Comparison of ENCODE assay signal across 11 mouse cellular contexts in genomic region chr17:83908811-83909210, GRCm38 (mm10).
DNase-seq lines count a peak whose midpoint lies in the region; ATAC-seq and TF ChIP-seq lines count a peak whose summit lies in the region.
"Had no signal": no experiment of that assay in that cellular context is flagged by ENCODE, and none has a peak within 500 bp of the region (broad histone marks: within the 10 kb centered on the region; RNA-seq: fewer than 3 reads in every experiment).

No protein-coding gene starts in this region.

- 84% methylated on average over 6 of the region's 6 CpGs for WGBS in stomach, embryonic 16.5 days
- WGBS in stomach, postnatal 0 days, result 75% methylated on average over 5 of the region's 6 CpGs
- 91% methylated on average over 6 of the region's 6 CpGs for WGBS in limb, embryonic 10.5 days

- H3K9ac ChIP-seq in stomach, embryonic 16.5 days (ENCODE audit: low read length), result no peak overlapping the region
- H3K9ac ChIP-seq in stomach, postnatal 0 days (ENCODE audit: low read length), result no peak overlapping the region
- H3K9ac ChIP-seq: forebrain, postnatal 0 days had no signal

- peaks cover 10% of the 10 kb centered on the region for H3K4me1 ChIP-seq in stomach, embryonic 16.5 days (ENCODE audit: control insufficient read depth, insufficient read depth, low read length)
- 0 out of 2 replicates have a peak, but pooled peaks cover 4% of the 10 kb centered on the region for H3K4me1 ChIP-seq in stomach, postnatal 0 days (replicated peaks; ENCODE audit: control insufficient read depth, insufficient read depth)
- peaks cover 50% of the 10 kb centered on the region for H3K4me1 ChIP-seq in limb, embryonic 10.5 days

- H3K27me3 ChIP-seq in stomach, embryonic 16.5 days (ENCODE audit: control insufficient read depth, insufficient read depth, low read length), result no peaks in the 10 kb centered on the region
- H3K27me3 ChIP-seq in stomach, postnatal 0 days (ENCODE audit: control insufficient read depth, insufficient read depth, low read length), result no peaks in the 10 kb centered on the region
- H3K27me3 ChIP-seq in limb, embryonic 10.5 days (ENCODE audit: low read depth, poor library complexity, severe bottlenecking), result no peaks in the 10 kb centered on the region
- H3K27me3 ChIP-seq: CH12.LX had no signal

- 0 out of 2 replicates have a peak overlapping the region, but pooled peaks have one; percentile 37 for H3K27ac ChIP-seq in stomach, embryonic 16.5 days (ENCODE audit: low read length)
- H3K27ac ChIP-seq in stomach, postnatal 0 days (replicated peaks), result no peak overlapping the region
- H3K27ac ChIP-seq in limb, embryonic 10.5 days, result peak overlapping the region; percentile 76

- TF ChIP-seq EP300 in stomach, postnatal 0 days (optimal IDR thresholded peaks at IDR 0.05), result no peak

- H3K9me3 ChIP-seq in stomach, embryonic 16.5 days (replicated peaks; ENCODE audit: control insufficient read depth, low read length), result no peaks in the 10 kb centered on the region
- no peaks in the 10 kb centered on the region for H3K9me3 ChIP-seq in stomach, postnatal 0 days (ENCODE audit: control insufficient read depth, low read length)
- H3K9me3 ChIP-seq in limb, embryonic 10.5 days (replicated peaks), result no peaks in the 10 kb centered on the region

- H3K4me3 ChIP-seq in stomach, embryonic 16.5 days (replicated peaks; ENCODE audit: low read length), result no peak overlapping the region
- H3K4me3 ChIP-seq in stomach, postnatal 0 days (ENCODE audit: low read depth, low read length), result no peak overlapping the region
- H3K4me3 ChIP-seq in limb, embryonic 10.5 days, result no peak overlapping the region

- peak; percentile 65 to 81 for DNase-seq in heart, adult 9 months (ENCODE audit: low spot score in 2 of 2)
- no peak for DNase-seq in heart, postnatal 25 days (ENCODE audit: low spot score)
- no peak for DNase-seq in stomach, postnatal 0 days (ENCODE audit: low spot score)
- DNase-seq in limb, embryonic 10.5 days (ENCODE audit: low spot score), result no peak
- no peak for DNase-seq in left cerebral cortex, postnatal 14 days (ENCODE audit: low spot score in 2 of 2)
- no peak for DNase-seq in urinary bladder, adult 2 months (ENCODE audit: low spot score)
- DNase-seq in cerebellum, postnatal 14 days, result no peak
- DNase-seq: forebrain, postnatal 0 days; lung, postnatal 14 days had no signal

- intact Hi-C loops in heart, postnatal 25 days (cut with DNase I), result no loop called here
- intact Hi-C loops in left cerebral cortex, postnatal 14 days (cut with DNase I), result loop anchor here (10.0 kb wide), 2 partner anchors 116 to 476 kb away; no protein-coding TSS in a partner anchor

- no peak for TF ChIP-seq CTCF in stomach, postnatal 0 days (IDR thresholded peaks at IDR 0.05; ENCODE audit: low read depth)

- ATAC-seq in stomach, embryonic 16.5 days (ENCODE audit: insufficient read depth, low FRiP score), result no peak
- ATAC-seq in stomach, postnatal 0 days (ENCODE audit: low FRiP score, low TSS enrichment), result no peak
- ATAC-seq: forebrain, postnatal 0 days had no signal

- no peak overlapping the region for H3K4me2 ChIP-seq in stomach, embryonic 16.5 days (ENCODE audit: low read depth, low read length)
- no peak overlapping the region for H3K4me2 ChIP-seq in stomach, postnatal 0 days (replicated peaks; ENCODE audit: low read depth)

- no peaks in the 10 kb centered on the region for H3K36me3 ChIP-seq in stomach, embryonic 16.5 days (ENCODE audit: control insufficient read depth, insufficient read depth, low read length)
- H3K36me3 ChIP-seq in stomach, postnatal 0 days (ENCODE audit: control insufficient read depth, insufficient read depth, low read length), result no peaks in the 10 kb centered on the region
- no peaks in the 10 kb centered on the region for H3K36me3 ChIP-seq in limb, embryonic 10.5 days

Comparison
In these comparisons a context has a peak if more than half of its experiments do, and no peak if none do; other contexts are left out.
1. DNase-seq: peak in heart, adult 9 months (2 of 2); none in heart, postnatal 25 days (single experiment), stomach, postnatal 0 days (single experiment), limb, embryonic 10.5 days (single experiment), left cerebral cortex, postnatal 14 days (0 of 2), urinary bladder, adult 2 months (single experiment) and cerebellum, postnatal 14 days (0 of 2).